Mouse (Mus musculus): ENCODE measurements around the gene Gm17604.

The Gm17604 gene

GRCm38 (mm10) chrX:165004779-165005324, at the start of gene Gm17604:
Gene Gm17604, minus strand, starts transcription at chrX:165004829.
- DNase-seq: no peak

GRCm38 (mm10) chrX:165049929-165050328, 45.3 kb upstream of the Gm17604 start:
- DNase-seq: no peak

GRCm38 (mm10) chrX:165003141-165003540, 1.5 kb downstream of the Gm17604 start:
- no peak for DNase-seq

- peak; percentile 84 for DNase-seq
Measured at GRCm38 (mm10) chrX:164980193-164980775, 24.3 kb downstream of the Gm17604 start, which contains the start of the genes Mospd2 and Fancb. Gene Mospd2, minus strand, starts transcription at chrX:164980375. Gene Fancb, plus strand, starts transcription at chrX:164980592.

GRCm38 (mm10) chrX:164978866-164979265, 25.8 kb downstream of the Gm17604 start:
- DNase-seq: no peak

GRCm38 (mm10) chrX:164971206-164971605, 33.4 kb downstream of the Gm17604 start:
- no peak for DNase-seq

- DNase-seq: no peak
Measured at GRCm38 (mm10) chrX:164965750-164966448, 38.7 kb downstream of the Gm17604 start.

Measured in cerebellum, adult 11 months (tissue).